Mouse (Mus musculus): ENCODE measurements at regions not wholly inside any gene's neighbourhood (a gene's known extent, or its start where the extent isn't known, plus 50 kb on each side); places are given as distances from the start of the nearest gene placed in this dataset.

DNA sequence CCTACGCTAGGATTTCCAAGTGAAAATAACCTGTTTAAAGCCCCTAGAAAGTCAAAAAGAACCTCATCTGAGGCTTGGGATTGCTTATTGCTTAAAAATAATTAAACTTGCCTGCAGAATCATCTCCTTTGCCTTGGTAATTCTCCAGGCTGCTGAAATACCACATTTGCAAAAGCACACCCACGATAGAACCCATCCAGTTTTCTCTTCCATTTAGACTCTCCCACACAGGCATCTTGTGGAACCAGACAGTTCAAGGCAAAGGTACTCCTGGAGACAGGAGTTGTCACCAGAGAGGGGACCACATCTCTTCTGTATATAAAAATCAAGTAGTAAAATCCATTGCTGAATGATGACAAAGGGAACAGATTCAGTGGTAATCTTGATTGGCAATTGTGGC is 118.8 kb upstream of the Egfl6 start:
- no peaks in the 10 kb centered on the region for H3K36me3 ChIP-seq
- 96% methylated on average over 2 of the region's 2 CpGs for WGBS
- H3K4me3 ChIP-seq: no peak overlapping the region
- no peak overlapping the region for H3K27ac ChIP-seq
- H3K4me1 ChIP-seq: no peaks in the 10 kb centered on the region
- H3K27me3 ChIP-seq (ENCODE audit: low read depth, poor library complexity, severe bottlenecking): peaks cover 75% of the 10 kb centered on the region
- DNase-seq (ENCODE audit: low spot score): no peak
- no peaks in the 10 kb centered on the region for H3K9me3 ChIP-seq (replicated peaks)

DNA sequence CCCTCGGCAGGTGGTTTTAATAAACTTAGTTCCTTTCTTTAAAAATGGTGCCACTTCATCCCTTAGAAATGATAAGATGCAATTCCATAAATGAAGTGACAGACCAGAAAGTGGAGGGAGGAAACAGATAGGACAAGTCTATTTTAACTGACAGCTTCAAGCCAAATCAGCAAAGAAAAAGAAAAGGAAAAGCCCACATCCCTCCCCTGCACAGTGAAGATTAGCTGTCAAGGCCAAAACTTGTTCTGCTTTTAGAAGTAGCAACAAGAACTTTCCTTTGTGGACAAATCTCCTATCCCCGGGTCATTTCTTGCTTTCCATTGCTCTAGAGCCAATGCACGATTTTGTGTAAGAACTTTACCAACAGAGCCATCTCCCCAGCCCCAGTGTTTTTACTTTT is 108.7 kb upstream of the Egfl6 start:
- Histone ChIP-seq H3K27ac (no peak overlapping the region), H3K4me3 (no peak overlapping the region), H3K4me1 (no peaks in the 10 kb centered on the region), H3K36me3 (no peaks in the 10 kb centered on the region), H3K27me3 (ENCODE audit: low read depth, poor library complexity, severe bottlenecking) (peaks cover 89% of the 10 kb centered on the region), H3K9me3 (replicated peaks) (no peaks in the 10 kb centered on the region)
- no peak for DNase-seq (ENCODE audit: low spot score)
- 91% methylated on average over 3 of the region's 3 CpGs for WGBS

DNA sequence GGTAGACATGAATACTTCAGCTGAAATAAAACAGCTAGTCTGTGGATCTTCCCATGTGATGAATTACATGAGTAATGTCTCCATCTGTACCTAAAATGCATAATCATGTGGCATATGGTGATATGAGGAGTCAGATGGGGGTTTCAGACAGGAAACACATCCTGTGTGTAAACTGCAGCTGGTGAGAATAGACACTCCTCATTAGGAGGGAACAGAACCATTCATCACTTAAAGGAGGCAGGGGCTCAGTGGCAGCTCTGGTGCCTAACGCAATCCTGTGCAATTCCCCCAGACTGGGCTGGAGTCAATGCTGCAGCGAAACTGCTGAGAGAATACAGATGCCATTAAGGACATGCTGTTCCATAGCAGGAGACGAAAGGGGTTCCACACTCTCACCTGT is 103.3 kb upstream of the Egfl6 start:
- H3K27ac ChIP-seq: no peak overlapping the region
- no peak for DNase-seq (ENCODE audit: low spot score)
- WGBS: 41% methylated on average over 3 of the region's 3 CpGs
- no peaks in the 10 kb centered on the region for H3K9me3 ChIP-seq (replicated peaks)
- H3K4me3 ChIP-seq: no peak overlapping the region
- no peaks in the 10 kb centered on the region for H3K4me1 ChIP-seq
- peaks cover 83% of the 10 kb centered on the region for H3K27me3 ChIP-seq (ENCODE audit: low read depth, poor library complexity, severe bottlenecking)
- no peaks in the 10 kb centered on the region for H3K36me3 ChIP-seq

DNA sequence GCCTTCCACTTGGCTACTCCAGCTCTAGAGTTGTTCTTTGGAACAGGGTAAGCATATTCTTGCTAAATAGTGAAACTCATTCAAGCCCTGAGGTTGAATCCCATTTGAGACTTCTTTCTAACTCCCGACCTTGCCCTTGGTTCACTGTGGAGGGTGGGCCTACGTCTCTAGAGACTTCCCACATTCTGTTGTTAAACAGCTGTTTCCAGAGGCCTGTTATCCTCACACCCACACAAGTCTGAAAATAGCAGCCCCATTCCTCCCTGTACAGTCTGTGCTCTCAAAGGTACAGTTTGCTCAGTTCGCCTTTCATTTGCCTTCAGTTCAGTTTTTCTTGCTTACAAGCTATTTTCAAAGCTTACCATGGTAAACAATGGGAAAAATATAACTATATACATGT is 87.9 kb upstream of the Egfl6 start:
- no peaks in the 10 kb centered on the region for H3K9me3 ChIP-seq (replicated peaks)
- 88% methylated on average over 3 of the region's 3 CpGs for WGBS
- H3K4me1 ChIP-seq: no peaks in the 10 kb centered on the region
- H3K4me3 ChIP-seq: no peak overlapping the region
- DNase-seq (ENCODE audit: low spot score): no peak
- H3K27ac ChIP-seq: no peak overlapping the region
- peaks cover 94% of the 10 kb centered on the region for H3K27me3 ChIP-seq (ENCODE audit: low read depth, poor library complexity, severe bottlenecking)
- H3K36me3 ChIP-seq: no peaks in the 10 kb centered on the region

GRCm38 (mm10) chrX:166672617-166673016 is 87.1 kb upstream of the Egfl6 start:
- peaks cover 94% of the 10 kb centered on the region for H3K27me3 ChIP-seq (ENCODE audit: low read depth, poor library complexity, severe bottlenecking)
- no peaks in the 10 kb centered on the region for H3K36me3 ChIP-seq
- 94% methylated on average over 1 of the region's 1 CpGs for WGBS

GRCm38 (mm10) chrX:166671853-166672252 is 86.3 kb upstream of the Egfl6 start:
- 95% methylated on average over 4 of the region's 4 CpGs for WGBS
- Histone ChIP-seq H3K27me3 (ENCODE audit: low read depth, poor library complexity, severe bottlenecking) (peaks cover 94% of the 10 kb centered on the region), H3K27ac (no peak overlapping the region), H3K36me3 (no peaks in the 10 kb centered on the region), H3K9me3 (replicated peaks) (no peaks in the 10 kb centered on the region), H3K4me1 (no peaks in the 10 kb centered on the region), H3K4me3 (no peak overlapping the region)
- no peak for DNase-seq (ENCODE audit: low spot score)

More at GRCm38 (mm10) chrX:166672617-166673016, 87.1 kb upstream of the Egfl6 start:
- DNase-seq (ENCODE audit: low spot score): no peak
- no peak overlapping the region for H3K27ac ChIP-seq
- no peak overlapping the region for H3K4me3 ChIP-seq
- no peaks in the 10 kb centered on the region for H3K9me3 ChIP-seq (replicated peaks)
- no peaks in the 10 kb centered on the region for H3K4me1 ChIP-seq

DNA sequence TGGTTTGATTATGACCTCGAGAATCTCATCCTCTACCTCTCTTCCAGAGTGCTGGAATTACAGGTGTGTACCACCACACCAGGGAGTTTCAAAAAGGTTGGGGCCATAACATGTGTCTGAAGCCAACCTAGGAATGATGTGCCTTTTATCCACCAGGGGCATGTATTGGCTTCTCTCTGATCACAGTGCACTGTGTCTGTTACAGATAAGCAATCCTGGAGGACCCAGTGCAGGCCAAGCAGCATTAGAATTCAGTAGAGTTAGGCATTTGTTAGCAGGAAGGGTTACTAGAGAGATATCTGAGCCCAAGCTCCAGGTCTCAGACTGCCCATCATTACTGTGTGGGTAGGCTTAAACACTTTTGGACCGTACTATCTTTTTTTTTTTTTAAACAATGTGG is 80.8 kb upstream of the Egfl6 start:
- no peaks in the 10 kb centered on the region for H3K9me3 ChIP-seq (replicated peaks)
- H3K4me1 ChIP-seq: 0 out of 2 replicates have a peak, but pooled peaks cover 2% of the 10 kb centered on the region
- peaks cover 100% of the 10 kb centered on the region for H3K27me3 ChIP-seq (ENCODE audit: low read depth, poor library complexity, severe bottlenecking)
- no peak for DNase-seq (ENCODE audit: low spot score)
- no peaks in the 10 kb centered on the region for H3K36me3 ChIP-seq
- H3K27ac ChIP-seq: no peak overlapping the region
- 79% methylated on average over 2 of the region's 2 CpGs for WGBS
- no peak overlapping the region for H3K4me3 ChIP-seq

GRCm38 (mm10) chrX:166661808-166662207 is 76.3 kb upstream of the Egfl6 start:
- Histone ChIP-seq H3K9me3 (replicated peaks) (no peaks in the 10 kb centered on the region), H3K27me3 (ENCODE audit: low read depth, poor library complexity, severe bottlenecking) (peaks cover 97% of the 10 kb centered on the region), H3K27ac (0 out of 2 replicates have a peak overlapping the region, but pooled peaks have one; percentile 19), H3K36me3 (no peaks in the 10 kb centered on the region), H3K4me3 (no peak overlapping the region), H3K4me1 (0 out of 2 replicates have a peak, but pooled peaks cover 3% of the 10 kb centered on the region)
- DNase-seq (ENCODE audit: low spot score): peak; percentile 30
- 49% methylated on average over 6 of the region's 6 CpGs for WGBS

- H3K4me1 ChIP-seq: 0 out of 2 replicates have a peak, but pooled peaks cover 3% of the 10 kb centered on the region
- peak overlapping the region; percentile 76 for H3K27ac ChIP-seq
- DNase-seq (ENCODE audit: low spot score): no peak
- no peaks in the 10 kb centered on the region for H3K9me3 ChIP-seq (replicated peaks)
- H3K27me3 ChIP-seq (ENCODE audit: low read depth, poor library complexity, severe bottlenecking): peaks cover 97% of the 10 kb centered on the region
- no peaks in the 10 kb centered on the region for H3K36me3 ChIP-seq
- WGBS: 19% methylated on average over 16 of the region's 16 CpGs
- H3K4me3 ChIP-seq: peak overlapping the region; percentile 40
Observed at GRCm38 (mm10) chrX:166661043-166661718, 75.7 kb upstream of the Egfl6 start.

- peak; percentile 77 for DNase-seq (ENCODE audit: low spot score)
- Histone ChIP-seq H3K4me1 (0 out of 2 replicates have a peak, but pooled peaks cover 3% of the 10 kb centered on the region), H3K27me3 (ENCODE audit: low read depth, poor library complexity, severe bottlenecking) (peaks cover 97% of the 10 kb centered on the region), H3K27ac (peak overlapping the region; percentile 76; the same call in 1 of the 2 replicates), H3K9me3 (replicated peaks) (no peaks in the 10 kb centered on the region), H3K36me3 (no peaks in the 10 kb centered on the region), H3K4me3 (0 out of 2 replicates have a peak overlapping the region, but pooled peaks have one; percentile 40)
- 26% methylated on average over 6 of the region's 6 CpGs for WGBS
Observed at GRCm38 (mm10) chrX:166660715-166661042, 75.2 kb upstream of the Egfl6 start.

- H3K27me3 ChIP-seq (ENCODE audit: low read depth, poor library complexity, severe bottlenecking): peaks cover 70% of the 10 kb centered on the region
- H3K4me1 ChIP-seq: no peaks in the 10 kb centered on the region
- no peaks in the 10 kb centered on the region for H3K9me3 ChIP-seq (replicated peaks)
- peak; percentile 35 for DNase-seq (ENCODE audit: low spot score)
- H3K36me3 ChIP-seq: no peaks in the 10 kb centered on the region
- no peak overlapping the region for H3K4me3 ChIP-seq
- H3K27ac ChIP-seq: no peak overlapping the region
- 65% methylated on average over 3 of the region's 3 CpGs for WGBS
Observed at GRCm38 (mm10) chrX:166652400-166652799, 66.9 kb upstream of the Egfl6 start.

DNA sequence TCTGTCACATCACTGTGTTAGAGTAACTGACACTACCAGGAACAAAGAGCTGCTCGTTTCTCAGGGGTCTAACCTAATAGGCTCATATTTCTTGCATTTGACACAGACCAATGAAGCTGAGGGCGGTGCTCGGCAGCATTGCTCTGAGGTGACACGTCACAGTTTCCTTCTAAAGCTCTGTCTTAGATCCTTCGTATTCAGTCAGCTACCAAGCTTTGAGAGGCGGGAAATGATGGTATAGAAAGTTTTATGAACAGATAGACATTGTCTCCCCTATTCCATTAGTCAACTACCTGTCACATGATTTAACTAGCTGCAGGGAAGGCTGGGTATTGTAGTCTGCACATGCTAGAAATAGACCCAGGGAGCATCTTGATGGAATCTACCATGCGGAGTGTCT is 60.2 kb upstream of the Egfl6 start:
- Histone ChIP-seq H3K4me1 (no peaks in the 10 kb centered on the region), H3K9me3 (replicated peaks) (no peaks in the 10 kb centered on the region), H3K36me3 (no peaks in the 10 kb centered on the region), H3K27me3 (ENCODE audit: low read depth, poor library complexity, severe bottlenecking) (peaks cover 57% of the 10 kb centered on the region), H3K4me3 (0 out of 2 replicates have a peak overlapping the region, but pooled peaks have one; percentile 19), H3K27ac (no peak overlapping the region)
- DNase-seq (ENCODE audit: low spot score): no peak
- 49% methylated on average over 7 of the region's 7 CpGs for WGBS

- no peaks in the 10 kb centered on the region for H3K4me1 ChIP-seq
- no peak overlapping the region for H3K4me3 ChIP-seq
- no peak overlapping the region for H3K27ac ChIP-seq
- DNase-seq (ENCODE audit: low spot score): no peak
- 69% methylated on average over 3 of the region's 3 CpGs for WGBS
- H3K36me3 ChIP-seq: no peaks in the 10 kb centered on the region
- H3K27me3 ChIP-seq (ENCODE audit: low read depth, poor library complexity, severe bottlenecking): peaks cover 90% of the 10 kb centered on the region
- H3K9me3 ChIP-seq (replicated peaks): no peaks in the 10 kb centered on the region
Observed at GRCm38 (mm10) chrX:166641256-166641655, 55.7 kb upstream of the Egfl6 start.

- no peaks in the 10 kb centered on the region for H3K36me3 ChIP-seq
- no peak overlapping the region for H3K4me3 ChIP-seq
- H3K9me3 ChIP-seq (replicated peaks): no peaks in the 10 kb centered on the region
- no peak for DNase-seq (ENCODE audit: low spot score)
- no peak overlapping the region for H3K27ac ChIP-seq
- H3K27me3 ChIP-seq (ENCODE audit: low read depth, poor library complexity, severe bottlenecking): peaks cover 88% of the 10 kb centered on the region
- no peaks in the 10 kb centered on the region for H3K4me1 ChIP-seq
- WGBS: 92% methylated on average over 1 of the region's 1 CpGs
Observed at GRCm38 (mm10) chrX:166640258-166640657, 54.7 kb upstream of the Egfl6 start.
